22 mouse cellular contexts compared by ENCODE assay signal in genomic region chr16:52536278-52536677, GRCm38 (mm10).
DNase-seq lines count a peak whose midpoint lies in the region; ATAC-seq and TF ChIP-seq lines count a peak whose summit lies in the region.
"Had no signal": no experiment of that assay in that cellular context is flagged by ENCODE, and none has a peak within 500 bp of the region (broad histone marks: within the 10 kb centered on the region; RNA-seq: fewer than 3 reads in every experiment).

No protein-coding gene starts in this region.

- ATAC-seq in lung, postnatal 0 days: peak; percentile 85
- ATAC-seq: activated CD4-positive, CD25-positive, alpha-beta regulatory T cell, adult 4 months; CD4-positive, CD25-positive, alpha-beta regulatory T cell, adult 4 months; Patski had no signal

- H3K27ac ChIP-seq in lung, postnatal 0 days (ENCODE audit: low read length): no peak overlapping the region

- WGBS in lung, postnatal 0 days: 51% methylated on average over 1 of the region's 1 CpGs
- 55% methylated on average over 1 of the region's 1 CpGs for WGBS in lung, adult 2 months

- H3K36me3 ChIP-seq in lung, postnatal 0 days (ENCODE audit: insufficient read depth, low read length): no peaks in the 10 kb centered on the region
- H3K36me3 ChIP-seq: G1E had no signal

- H3K4me3 ChIP-seq in lung, postnatal 0 days (ENCODE audit: low read depth, low read length): no peak overlapping the region
- H3K4me3 ChIP-seq in lung, adult 2 months (replicated peaks; ENCODE audit: extremely low read depth, low read depth, low read length): no peak overlapping the region

- H3K4me1 ChIP-seq in lung, postnatal 0 days (ENCODE audit: insufficient read depth, low read depth, low read length): no peaks in the 10 kb centered on the region
- no peaks in the 10 kb centered on the region for H3K4me1 ChIP-seq in lung, adult 2 months (ENCODE audit: control insufficient read depth, insufficient read depth, low read length)

- no peak overlapping the region for H3K4me2 ChIP-seq in lung, postnatal 0 days (replicated peaks; ENCODE audit: low read depth, low read length)

- no peaks in the 10 kb centered on the region for H3K9me3 ChIP-seq in lung, postnatal 0 days (ENCODE audit: low read length)
- H3K9me3 ChIP-seq: G1E had no signal

- no peak for TF ChIP-seq CTCF in lung, postnatal 0 days (IDR thresholded peaks at IDR 0.05)
- TF ChIP-seq CTCF in lung, adult 2 months (IDR thresholded peaks at IDR 0.05; ENCODE audit: insufficient read depth, low read length): no peak

- no peaks in the 10 kb centered on the region for H3K27me3 ChIP-seq in lung, postnatal 0 days (replicated peaks; ENCODE audit: insufficient read depth, low read length)
- H3K27me3 ChIP-seq: CH12.LX had no signal

- no peak overlapping the region for H3K9ac ChIP-seq in lung, postnatal 0 days (replicated peaks; ENCODE audit: low read depth)

- DNase-seq in lung, adult 18-20 months: peak; percentile 2 to 28
- DNase-seq in lung, postnatal 10 days: no peak
- peak; percentile 51 for DNase-seq in lung, postnatal 0 days (ENCODE audit: low spot score)
- DNase-seq in lung, postnatal 4 days: no peak
- DNase-seq in lung, postnatal 25 days (ENCODE audit: low spot score): peak; percentile 25
- no peak for DNase-seq in lung, adult 2 months
- DNase-seq in lung, postnatal 36 days: peak; percentile 34
- no peak for DNase-seq in lung, postnatal 14 days
- DNase-seq: adrenal gland, adult 2 months; adrenal gland, adult 8-10 months; adrenal gland, postnatal 10 days; adrenal gland, postnatal 14 days; adrenal gland, postnatal 25 days; adrenal gland, postnatal 36 days; B cell, adult 2 months; cerebellum, adult 11 months; cerebellum, adult 11-12 months had no signal

- TF ChIP-seq POLR2A in lung, adult 2 months (IDR thresholded peaks at IDR 0.05; ENCODE audit: borderline replicate concordance, extremely low read depth, low read depth, low read length): no peak

- TF ChIP-seq EP300 in lung, postnatal 0 days (IDR thresholded peaks at IDR 0.05): no peak

Comparison
In these comparisons a context has a peak if more than half of its experiments do, and no peak if none do; other contexts are left out.
1. DNase-seq: peak in lung, adult 18-20 months (2 of 2), lung, postnatal 0 days (single experiment), lung, postnatal 25 days (single experiment) and lung, postnatal 36 days (single experiment); none in lung, postnatal 10 days (single experiment), lung, postnatal 4 days (0 of 2), lung, adult 2 months (single experiment) and lung, postnatal 14 days (single experiment).